Mouse (Mus musculus) midbrain, embryonic 14.5 days (tissue): ENCODE data around the gene Lhx1. TPM values are rescaled to one million over a fixed set of nuclear protein-coding genes. Genes with fewer than 3 reads are reported as not detected.

Experiments
- ATAC-seq: fragments of 200-750 bp; cut with Nextera tagmentation; 2 replicates; pipeline ENCODE4 v1.8.0; 2017; ENCODE audit warnings: moderate number of reproducible peaks, moderate library complexity; ENCODE audit not compliant: low FRiP score, low TSS enrichment
- DNase-seq: peaks from one replicate; pipeline ENCODE4 v3.0.0-alpha.2; 2015
- H3K27ac ChIP-seq: fragments of 300-500 bp; sonication (generic); replicated peaks from 2 replicates; pipeline ENCODE4 v1.5.1; 2014; ENCODE audit warnings: mild to moderate bottlenecking, low read depth, low read length, moderate library complexity
- H3K27me3 ChIP-seq: fragments of 300-500 bp; sonication (generic); 2 replicates; pipeline ENCODE4 v1.6.1; 2014; ENCODE audit warnings: low read length, control low read depth, mixed read lengths; ENCODE audit not compliant: control insufficient read depth, insufficient read depth
- H3K36me3 ChIP-seq: fragments of 300-500 bp; sonication (generic); 2 replicates; pipeline ENCODE4 v1.6.1; 2014; ENCODE audit warnings: low read length, control low read depth; ENCODE audit not compliant: control insufficient read depth, insufficient read depth
- H3K4me1 ChIP-seq: fragments of 300-500 bp; sonication (generic); 2 replicates; pipeline ENCODE4 v1.6.1; 2014; ENCODE audit warnings: mild to moderate bottlenecking, antibody characterized with exemption, low read length, control low read depth; ENCODE audit not compliant: control insufficient read depth, insufficient read depth
- H3K4me2 ChIP-seq: fragments of 300-500 bp; sonication (generic); 2 replicates; pipeline ENCODE4 v1.6.1; 2014; ENCODE audit warnings: mild to moderate bottlenecking, low read length, moderate library complexity
- H3K4me3 ChIP-seq: fragments of 300-500 bp; sonication (generic); replicated peaks from 2 replicates; pipeline ENCODE4 v1.5.1; 2014; ENCODE audit warnings: low read depth, low read length
- H3K9ac ChIP-seq: fragments of 300-500 bp; sonication (generic); replicated peaks from 2 replicates; pipeline ENCODE4 v1.6.1; 2014; ENCODE audit warnings: mild to moderate bottlenecking, low read length, moderate library complexity
- H3K9me3 ChIP-seq: fragments of 300-500 bp; sonication (generic); 2 replicates; pipeline ENCODE4 v1.6.1; 2016; ENCODE audit warnings: low read length, control low read depth, mixed read lengths; ENCODE audit not compliant: control insufficient read depth
- WGBS: fragments of 180-500 bp; shearing (Covaris S2); extraction: QIAGEN DNeasy Blood & Tissue Kit; methylation state at CpG from one replicate; pipeline ENCODE4 v1.1.7; 2014; 5-methylcytosine and 5-hydroxymethylcytosine counted together
- polyA plus RNA-seq: library from polyadenylated mRNA; unstranded; fragments of >200 nt; fragmentation: Nextera tagmentation; extraction: Ambion mirVana; gene quantifications from 2 replicates; pipeline ENCODE4 v1.2.1, GENCODE M21; 2014

The Lhx1 gene
- polyA plus RNA-seq, 1 experiment from 2014 or later, result 53.0 TPM

DNA sequence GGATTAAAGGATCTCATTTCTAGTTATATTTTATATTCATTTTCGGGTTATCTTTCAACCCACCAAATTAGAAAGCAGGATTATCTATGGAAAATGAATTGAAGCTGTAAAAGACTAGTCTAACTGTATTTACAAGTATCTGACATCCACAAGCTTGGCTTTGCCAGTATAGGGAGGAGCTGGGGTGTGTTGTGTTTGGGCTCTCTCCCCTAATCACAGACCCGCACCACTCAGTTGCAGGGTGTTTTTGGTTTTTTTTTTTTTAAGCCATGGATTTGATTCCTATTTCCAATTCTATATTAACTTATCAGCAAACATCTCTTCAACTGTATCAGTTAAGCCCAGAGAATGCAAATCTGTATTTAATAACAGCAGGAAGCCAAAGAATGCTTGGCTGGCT lies 7.9 kb downstream of the Lhx1 start:
- H3K36me3 ChIP-seq, result peaks cover 21% of the 10 kb centered on the region
- peak overlapping the region; percentile 53; the same call in 1 of the 2 replicates for H3K9ac ChIP-seq
- peak overlapping the region; percentile 39; the same call in 1 of the 2 replicates for H3K27ac ChIP-seq
- DNase-seq, result no peak
- 15% methylated on average over 2 of the region's 2 CpGs for WGBS
- peaks cover 11% of the 10 kb centered on the region for H3K4me1 ChIP-seq
- H3K9me3 ChIP-seq, result no peaks in the 10 kb centered on the region
- H3K27me3 ChIP-seq, result peaks cover 48% of the 10 kb centered on the region
- no peak for ATAC-seq
- peak overlapping the region; percentile 92 for H3K4me2 ChIP-seq
- H3K4me3 ChIP-seq, result peak overlapping the region; percentile 21

- Histone ChIP-seq H3K9ac (peak overlapping the region; percentile 53), H3K36me3 (peaks cover 19% of the 10 kb centered on the region), H3K9me3 (no peaks in the 10 kb centered on the region), H3K27ac (peak overlapping the region; percentile 75), H3K4me2 (peak overlapping the region; percentile 92), H3K4me3 (peak overlapping the region; percentile 26), H3K27me3 (peaks cover 42% of the 10 kb centered on the region), H3K4me1 (peaks cover 15% of the 10 kb centered on the region)
- DNase-seq, result peak; percentile 43
- no peak for ATAC-seq
- WGBS, result 8% methylated on average over 14 of the region's 14 CpGs
These were observed 8.7 kb downstream of the Lhx1 start for GRCm38 (mm10) chr11:84516501-84517240.

- WGBS, result under 1% methylated on average over 80 of the region's 80 CpGs
- Histone ChIP-seq H3K27ac (peak within 1 kb of the TSS; percentile 93), H3K9ac (peak within 1 kb of the TSS; percentile 69), H3K4me3 (peak within 1 kb of the TSS; percentile 71), H3K4me2 (peak within 1 kb of the TSS; percentile 92), H3K27me3 (peaks cover 11% of the 10 kb centered on the region), H3K4me1 (peaks cover 15% of the 10 kb centered on the region), H3K9me3 (no peaks in the 10 kb centered on the region), H3K36me3 (peaks cover 14% of the 10 kb centered on the region)
- ATAC-seq, result peak; percentile 97
- DNase-seq, result peak; percentile 100
These were observed 11.9 kb downstream of the Lhx1 start, which contains the start of gene Aatf for GRCm38 (mm10) chr11:84513171-84514116. Gene Aatf (minus strand): TSS chr11:84513522.

GRCm38 (mm10) chr11:84512031-84512430 lies 13.3 kb downstream of the Lhx1 start:
- no peak overlapping the region for H3K9ac ChIP-seq
- H3K27ac ChIP-seq, result no peak overlapping the region
- no peak for DNase-seq
- peak overlapping the region; percentile 92 for H3K4me2 ChIP-seq
- 86% methylated on average over 1 of the region's 1 CpGs for WGBS
- no peaks in the 10 kb centered on the region for H3K9me3 ChIP-seq
- H3K27me3 ChIP-seq, result peaks cover 11% of the 10 kb centered on the region
- peaks cover 26% of the 10 kb centered on the region for H3K36me3 ChIP-seq
- no peak for ATAC-seq
- peaks cover 15% of the 10 kb centered on the region for H3K4me1 ChIP-seq
- 0 out of 2 replicates have a peak overlapping the region, but pooled peaks have one; percentile 71 for H3K4me3 ChIP-seq

GRCm38 (mm10) chr11:84504296-84504695 lies 21.0 kb downstream of the Lhx1 start:
- Histone ChIP-seq H3K36me3 (peaks cover 36% of the 10 kb centered on the region), H3K27ac (no peak overlapping the region), H3K4me2 (no peak overlapping the region), H3K9ac (no peak overlapping the region), H3K9me3 (0 out of 2 replicates have a peak, but pooled peaks cover 4% of the 10 kb centered on the region), H3K4me1 (no peaks in the 10 kb centered on the region), H3K27me3 (no peaks in the 10 kb centered on the region), H3K4me3 (no peak overlapping the region)
- DNase-seq (no peak), ATAC-seq (no peak)
- WGBS, result 100% methylated on average over 1 of the region's 1 CpGs

- DNase-seq, result peak; percentile 46
These were observed 27.4 kb downstream of the Lhx1 start for GRCm38 (mm10) chr11:84497944-84498343.

GRCm38 (mm10) chr11:84496901-84497300 lies 28.4 kb downstream of the Lhx1 start:
- Histone ChIP-seq H3K27ac (0 out of 2 replicates have a peak overlapping the region, but pooled peaks have one; percentile 5), H3K4me2 (no peak overlapping the region), H3K9ac (no peak overlapping the region), H3K27me3 (no peaks in the 10 kb centered on the region), H3K9me3 (no peaks in the 10 kb centered on the region), H3K4me1 (peaks cover 3% of the 10 kb centered on the region; the same call in 1 of the 2 replicates), H3K4me3 (no peak overlapping the region), H3K36me3 (peaks cover 12% of the 10 kb centered on the region)
- ATAC-seq (no peak), DNase-seq (peak; percentile 43)

More at GRCm38 (mm10) chr11:84497944-84498343, 27.4 kb downstream of the Lhx1 start:
- no peaks in the 10 kb centered on the region for H3K9me3 ChIP-seq
- no peak overlapping the region for H3K4me3 ChIP-seq
- ATAC-seq, result no peak
- WGBS, result 64% methylated on average over 2 of the region's 2 CpGs
- H3K27me3 ChIP-seq, result no peaks in the 10 kb centered on the region
- H3K9ac ChIP-seq, result no peak overlapping the region
- peaks cover 3% of the 10 kb centered on the region; the same call in 1 of the 2 replicates for H3K4me1 ChIP-seq
- 0 out of 2 replicates have a peak, but pooled peaks cover 11% of the 10 kb centered on the region for H3K36me3 ChIP-seq
- H3K4me2 ChIP-seq, result no peak overlapping the region
- H3K27ac ChIP-seq, result no peak overlapping the region

GRCm38 (mm10) chr11:84495774-84496173 lies 29.6 kb downstream of the Lhx1 start:
- Histone ChIP-seq H3K4me2 (no peak overlapping the region), H3K9ac (no peak overlapping the region), H3K9me3 (no peaks in the 10 kb centered on the region), H3K36me3 (peaks cover 18% of the 10 kb centered on the region), H3K27me3 (no peaks in the 10 kb centered on the region), H3K27ac (no peak overlapping the region; the same call in 1 of the 2 replicates), H3K4me1 (peaks cover 3% of the 10 kb centered on the region; the same call in 1 of the 2 replicates), H3K4me3 (no peak overlapping the region)
- WGBS, result 46% methylated on average over 4 of the region's 4 CpGs
- DNase-seq (peak; percentile 41), ATAC-seq (no peak)
